Mouse (Mus musculus): Measurements from ENCODE around the gene Sult1e1. TPM values are rescaled to one million over a fixed set of nuclear protein-coding genes. Genes with fewer than 3 reads are reported as not detected.

The Sult1e1 gene
- polyA plus RNA-seq, 1 experiment from 2014 or later: 14.1 TPM

DNA sequence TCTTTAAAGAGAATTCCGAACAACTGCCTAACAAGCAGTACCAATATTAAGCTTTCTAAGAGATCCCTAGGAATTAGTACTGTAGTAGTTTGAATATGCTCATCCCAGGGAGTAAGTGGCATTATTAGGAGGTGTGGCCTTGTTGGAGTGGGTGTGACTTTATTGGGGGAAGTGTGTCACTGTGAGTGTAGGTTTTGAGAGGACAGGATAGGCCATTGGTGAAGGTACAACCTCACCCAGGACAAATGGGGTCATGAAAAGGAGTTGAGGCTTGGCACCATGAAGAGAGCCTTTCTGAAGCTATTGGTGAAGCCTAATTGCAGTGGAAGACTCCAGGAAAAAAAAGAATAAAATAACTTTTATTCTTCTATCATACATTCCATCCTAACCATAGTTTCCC is 24.1 kb downstream of the Sult1e1 start:
- H3K9me3 ChIP-seq (replicated peaks): no peaks in the 10 kb centered on the region
- no peak for ATAC-seq (ENCODE audit: insufficient number of reproducible peaks, low FRiP score, low TSS enrichment, low read depth)
- H3K4me2 ChIP-seq (replicated peaks): no peak overlapping the region
- 85% methylated on average over 1 of the region's 1 CpGs for WGBS
- H3K27me3 ChIP-seq: no peaks in the 10 kb centered on the region
- no peaks in the 10 kb centered on the region for H3K4me1 ChIP-seq
- no peak overlapping the region for H3K9ac ChIP-seq
- H3K27ac ChIP-seq (replicated peaks): no peak overlapping the region
- H3K4me3 ChIP-seq (replicated peaks): no peak overlapping the region
- H3K36me3 ChIP-seq: no peaks in the 10 kb centered on the region

DNA sequence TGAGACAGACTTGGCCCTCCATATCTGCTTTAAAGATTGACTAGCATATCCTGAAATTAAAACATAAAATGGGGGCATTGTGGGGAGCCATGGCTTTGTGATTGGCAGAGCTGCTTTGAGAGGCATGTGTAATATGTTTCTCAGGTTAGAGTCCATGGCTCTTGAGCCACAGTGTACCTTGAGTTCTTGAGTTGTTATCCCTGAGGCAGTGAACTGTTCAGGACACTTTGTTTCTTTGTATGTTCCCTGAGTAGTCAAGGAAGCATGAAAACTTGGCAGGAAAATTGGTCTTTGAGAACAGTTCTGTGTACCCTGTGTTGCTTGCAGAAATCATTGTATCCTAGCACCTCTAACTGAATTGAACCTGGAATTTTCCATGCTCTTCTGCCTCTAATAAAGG is 28.4 kb downstream of the Sult1e1 start:
- no peak for ATAC-seq (ENCODE audit: insufficient number of reproducible peaks, low FRiP score, low TSS enrichment, low read depth)

DNA sequence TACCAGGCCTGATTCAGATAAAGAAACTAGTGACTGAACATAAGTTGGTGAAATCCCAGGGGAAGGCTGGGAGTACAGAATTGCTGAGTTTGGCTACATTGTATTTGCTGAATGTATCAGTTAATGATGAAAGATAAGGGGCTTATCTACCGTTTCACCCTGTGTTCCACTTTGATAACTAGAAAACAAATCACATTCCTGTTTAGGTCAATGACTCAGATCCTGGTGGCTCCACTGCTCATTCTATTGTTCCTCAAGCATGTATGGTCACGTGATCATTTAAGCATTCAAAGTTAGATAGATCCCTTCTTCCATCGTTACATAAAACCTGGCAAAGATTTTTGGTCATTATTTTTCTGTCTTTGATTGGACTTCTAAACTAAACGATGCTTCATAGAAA is 28.9 kb downstream of the Sult1e1 start:
- Histone ChIP-seq H3K4me3 (replicated peaks) (no peak overlapping the region), H3K4me1 (no peaks in the 10 kb centered on the region), H3K9me3 (replicated peaks) (no peaks in the 10 kb centered on the region), H3K4me2 (replicated peaks) (no peak overlapping the region), H3K9ac (no peak overlapping the region), H3K27me3 (no peaks in the 10 kb centered on the region), H3K36me3 (no peaks in the 10 kb centered on the region), H3K27ac (replicated peaks) (no peak overlapping the region)
- ATAC-seq (ENCODE audit: insufficient number of reproducible peaks, low FRiP score, low TSS enrichment, low read depth): no peak
- 70% methylated on average over 4 of the region's 4 CpGs for WGBS

More for the DNA sequence above, 28.4 kb downstream of the Sult1e1 start:
- H3K36me3 ChIP-seq: no peaks in the 10 kb centered on the region
- H3K4me3 ChIP-seq (replicated peaks): no peak overlapping the region
- no peak overlapping the region for H3K4me2 ChIP-seq (replicated peaks)
- no peak overlapping the region for H3K9ac ChIP-seq
- H3K27me3 ChIP-seq: no peaks in the 10 kb centered on the region
- no peaks in the 10 kb centered on the region for H3K9me3 ChIP-seq (replicated peaks)
- H3K27ac ChIP-seq (replicated peaks): no peak overlapping the region
- H3K4me1 ChIP-seq: no peaks in the 10 kb centered on the region

DNA sequence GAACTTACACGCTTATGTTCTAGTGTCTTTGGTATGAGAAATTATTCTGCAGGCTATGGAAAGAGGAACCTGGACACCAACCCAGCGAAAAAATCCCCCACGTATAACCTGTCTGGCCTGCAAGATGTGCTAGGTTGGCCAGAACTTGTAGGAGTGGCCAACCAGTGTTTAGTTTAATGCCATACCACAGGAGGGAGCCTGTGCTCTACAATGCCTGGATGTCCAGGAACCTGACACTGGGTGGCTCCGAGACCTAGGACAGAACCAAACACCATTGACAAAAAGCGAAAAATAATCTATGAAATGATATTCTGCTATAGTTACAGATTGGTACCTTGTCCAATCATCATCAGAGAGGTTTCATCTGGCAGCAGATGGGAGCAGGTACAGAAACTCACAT is 31.2 kb downstream of the Sult1e1 start:
- H3K36me3 ChIP-seq: no peaks in the 10 kb centered on the region
- no peak overlapping the region for H3K4me3 ChIP-seq (replicated peaks)
- H3K9ac ChIP-seq: no peak overlapping the region
- H3K4me2 ChIP-seq (replicated peaks): no peak overlapping the region
- no peak for ATAC-seq (ENCODE audit: insufficient number of reproducible peaks, low FRiP score, low TSS enrichment, low read depth)
- H3K9me3 ChIP-seq (replicated peaks): no peaks in the 10 kb centered on the region
- 71% methylated on average over 5 of the region's 5 CpGs for WGBS
- no peak overlapping the region for H3K27ac ChIP-seq (replicated peaks)
- H3K27me3 ChIP-seq: no peaks in the 10 kb centered on the region
- H3K4me1 ChIP-seq: no peaks in the 10 kb centered on the region

DNA sequence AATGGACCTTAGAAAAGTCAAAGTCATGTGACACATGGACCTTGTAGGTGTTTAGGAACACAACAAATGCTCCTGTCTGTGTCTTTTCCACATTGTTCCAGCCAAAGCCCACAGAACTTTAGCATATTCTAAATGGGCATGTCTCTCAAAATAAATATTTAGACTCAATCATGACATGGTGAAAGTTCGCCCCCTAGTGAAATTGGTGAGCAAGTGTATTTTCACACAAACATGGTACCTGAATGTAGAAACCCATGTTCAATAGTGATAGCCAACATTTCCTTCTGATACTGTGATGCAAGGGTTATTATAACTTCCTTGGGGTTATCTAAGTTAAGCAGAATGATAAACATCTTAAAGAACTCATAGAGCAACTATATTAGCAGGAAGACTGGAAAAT is 40.5 kb downstream of the Sult1e1 start:
- WGBS: 40% methylated on average over 1 of the region's 1 CpGs
- no peaks in the 10 kb centered on the region for H3K9me3 ChIP-seq (replicated peaks)
- H3K4me1 ChIP-seq: no peaks in the 10 kb centered on the region
- no peak overlapping the region for H3K27ac ChIP-seq (replicated peaks)
- ATAC-seq (ENCODE audit: insufficient number of reproducible peaks, low FRiP score, low TSS enrichment, low read depth): no peak
- no peak overlapping the region for H3K9ac ChIP-seq
- no peak overlapping the region for H3K4me3 ChIP-seq (replicated peaks)
- H3K4me2 ChIP-seq (replicated peaks): no peak overlapping the region
- no peaks in the 10 kb centered on the region for H3K36me3 ChIP-seq
- no peaks in the 10 kb centered on the region for H3K27me3 ChIP-seq

DNA sequence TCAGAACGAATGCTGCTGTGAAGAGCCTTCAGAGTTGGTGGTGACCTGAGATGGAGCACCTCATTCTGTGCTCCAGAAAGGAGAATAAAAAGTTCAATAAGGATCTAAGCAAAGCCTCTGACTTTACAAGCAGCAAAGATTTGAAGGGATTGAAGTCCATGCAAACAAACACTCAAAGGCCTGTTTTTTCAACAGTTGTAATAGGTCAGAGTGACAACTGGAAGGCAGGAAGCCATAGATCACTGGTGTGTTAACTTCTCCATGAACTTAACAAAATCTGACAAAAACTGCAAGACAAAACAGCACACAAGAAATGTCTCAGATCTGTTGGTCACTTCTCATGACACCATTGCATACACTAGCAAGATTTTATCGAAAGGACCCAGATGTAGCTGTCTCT is 53.3 kb downstream of the Sult1e1 start, which contains the start of gene Sult1b1:
Gene Sult1b1 (minus strand): TSS at position 85 of the 400 bp plus-strand sequence.
- Histone ChIP-seq H3K27me3 (no peaks in the 10 kb centered on the region), H3K9ac (no peak within 1 kb of the TSS), H3K4me3 (replicated peaks) (no peak within 1 kb of the TSS), H3K36me3 (no peaks in the 10 kb centered on the region), H3K27ac (replicated peaks) (no peak within 1 kb of the TSS), H3K9me3 (replicated peaks) (no peaks in the 10 kb centered on the region), H3K4me1 (no peaks in the 10 kb centered on the region), H3K4me2 (replicated peaks) (no peak within 1 kb of the TSS)
- ATAC-seq (ENCODE audit: insufficient number of reproducible peaks, low FRiP score, low TSS enrichment, low read depth): no peak
- WGBS: 92% methylated on average over 2 of the region's 2 CpGs

DNA sequence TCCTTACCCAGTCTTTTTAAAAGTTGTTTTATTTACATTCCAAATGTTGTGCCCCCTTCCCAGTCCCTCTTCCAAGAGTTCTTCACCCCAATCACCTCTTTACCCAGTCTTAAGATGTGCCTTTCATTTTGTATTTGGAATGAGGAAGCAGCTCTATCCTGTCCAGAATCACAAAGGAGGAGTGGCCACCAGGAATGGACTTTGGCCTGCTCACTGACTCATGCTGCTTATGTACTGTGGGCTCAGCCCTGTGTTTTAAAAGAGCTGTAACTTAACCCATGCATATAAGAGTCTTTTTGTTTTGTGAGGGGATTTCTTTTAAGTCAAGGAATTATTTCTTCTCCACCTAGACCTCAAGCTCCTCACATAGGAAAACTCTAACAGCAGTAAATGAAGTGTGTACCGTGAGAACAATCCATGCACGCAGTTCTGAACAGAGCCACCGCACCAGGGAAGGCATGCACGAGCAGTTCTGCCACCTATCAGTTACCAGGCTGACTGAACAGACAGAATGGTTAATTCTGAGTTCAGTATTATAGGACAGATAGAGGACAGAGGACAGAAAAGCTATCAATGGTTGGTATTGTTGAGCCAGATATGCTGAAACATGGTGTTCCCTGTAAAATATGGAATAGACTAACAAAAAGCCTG is 55.3 kb downstream of the Sult1e1 start:
- Histone ChIP-seq H3K27ac (replicated peaks) (no peak overlapping the region), H3K4me2 (replicated peaks) (no peak overlapping the region), H3K9ac (no peak overlapping the region), H3K4me3 (replicated peaks) (no peak overlapping the region), H3K36me3 (no peaks in the 10 kb centered on the region), H3K4me1 (no peaks in the 10 kb centered on the region), H3K27me3 (no peaks in the 10 kb centered on the region), H3K9me3 (replicated peaks) (no peaks in the 10 kb centered on the region)
- 74% methylated on average over 4 of the region's 4 CpGs for WGBS
- no peak for ATAC-seq (ENCODE audit: insufficient number of reproducible peaks, low FRiP score, low TSS enrichment, low read depth)

DNA sequence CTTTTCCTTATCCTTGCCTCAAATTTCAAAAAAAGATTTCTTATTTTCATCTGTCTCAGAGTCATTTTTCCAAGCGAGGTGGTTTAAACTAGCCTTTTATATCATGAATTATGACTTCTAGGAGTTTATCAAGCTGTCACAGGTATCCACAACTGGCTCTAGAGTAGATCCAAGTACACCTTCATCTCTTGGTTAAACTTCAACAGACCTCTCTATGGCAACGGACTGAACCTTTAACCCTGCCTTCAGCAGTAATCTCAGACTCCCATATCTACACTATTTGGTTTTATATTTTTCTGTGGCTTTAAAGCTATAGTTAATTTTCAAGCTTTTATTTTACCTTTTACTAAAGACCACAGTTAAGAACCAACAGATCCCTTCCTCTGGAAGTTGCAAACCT is 59.1 kb downstream of the Sult1e1 start:
- no peaks in the 10 kb centered on the region for H3K9me3 ChIP-seq (replicated peaks)
- H3K27me3 ChIP-seq: no peaks in the 10 kb centered on the region
- H3K36me3 ChIP-seq: no peaks in the 10 kb centered on the region
- no peaks in the 10 kb centered on the region for H3K4me1 ChIP-seq
- H3K27ac ChIP-seq (replicated peaks): no peak overlapping the region
- 68% methylated on average over 2 of the region's 2 CpGs for WGBS
- no peak overlapping the region for H3K4me3 ChIP-seq (replicated peaks)
- no peak overlapping the region for H3K9ac ChIP-seq
- no peak overlapping the region for H3K4me2 ChIP-seq (replicated peaks)
- no peak for ATAC-seq (ENCODE audit: insufficient number of reproducible peaks, low FRiP score, low TSS enrichment, low read depth)

Small RNA genes lying within 50 kb of the gene (microRNA-seq; reads per million reads assigned to microRNA genes)
- not detected for gene Mir3969 (ENCODE audit: borderline number of aligned reads)

Other genes starting within 250 kb of the Sult1e1 start
- not detected in 2 replicates for gene Ugt2b38, start 167.4 kb downstream of the Sult1e1 start, polyA plus RNA-seq (2015; fragmentation: Nextera tagmentation; extraction: Ambion mirVana)
- 7.0 and 17.8 TPM in 2 replicates for gene Ugt2a2, start 109.3 kb downstream of the Sult1e1 start, polyA plus RNA-seq (2015; fragmentation: Nextera tagmentation; extraction: Ambion mirVana)
- 0.11 TPM in 1 of 2 replicates, not detected in the other for gene Gm43638, start 104.8 kb downstream of the Sult1e1 start, polyA plus RNA-seq (2015; fragmentation: Nextera tagmentation; extraction: Ambion mirVana)
- gene Ugt2a1, start 100.7 kb downstream of the Sult1e1 start, polyA plus RNA-seq (2015; fragmentation: Nextera tagmentation; extraction: Ambion mirVana): 29.6 and 55.0 TPM in 2 replicates
- 0.85 and 0.94 TPM in 2 replicates for gene Sult1b1, start 53.4 kb downstream of the Sult1e1 start, polyA plus RNA-seq (2015; fragmentation: Nextera tagmentation; extraction: Ambion mirVana)
- 3.7 and 5.8 TPM in 2 replicates for gene Sult1d1, start 22.6 kb downstream of the Sult1e1 start, polyA plus RNA-seq (2015; fragmentation: Nextera tagmentation; extraction: Ambion mirVana)
- gene Csn1s1, start 74.6 kb upstream of the Sult1e1 start, polyA plus RNA-seq (2015; fragmentation: Nextera tagmentation; extraction: Ambion mirVana): not detected in 2 replicates
- gene Csn2, start 108.0 kb upstream of the Sult1e1 start, polyA plus RNA-seq (2015; fragmentation: Nextera tagmentation; extraction: Ambion mirVana): not detected in 2 replicates
- gene Csn1s2a, start 183.0 kb upstream of the Sult1e1 start, polyA plus RNA-seq (2015; fragmentation: Nextera tagmentation; extraction: Ambion mirVana): not detected in 2 replicates
- 0.08 TPM in 1 of 2 replicates, not detected in the other for gene Csn1s2b, start 216.5 kb upstream of the Sult1e1 start, polyA plus RNA-seq (2015; fragmentation: Nextera tagmentation; extraction: Ambion mirVana)
- gene Prr27, start 234.1 kb upstream of the Sult1e1 start, polyA plus RNA-seq (2015; fragmentation: Nextera tagmentation; extraction: Ambion mirVana): not detected in 2 replicates

Data from embryonic facial prominence, embryonic 15.5 days (tissue).